Mouse (Mus musculus): ENCODE results near the gene Cx3cr1. TPM values are rescaled to one million over a fixed set of nuclear protein-coding genes. Genes with fewer than 3 reads are reported as not detected.

The Cx3cr1 gene
- total RNA-seq, 1 experiment from 2014 or later: 3.4 TPM

- ATAC-seq (replicated peaks in 1 of 2; ENCODE audit: insufficient read depth in 1 of 2, low FRiP score in 2 of 2, low TSS enrichment in 1 of 2, low read depth in 1 of 2, poor library complexity in 2 of 2, severe bottlenecking in 2 of 2): no peak
Measured at GRCm38 (mm10) chr9:120091086-120091485, 21.4 kb upstream of the Cx3cr1 start.

GRCm38 (mm10) chr9:120089125-120089524 lies 19.4 kb upstream of the Cx3cr1 start:
- ATAC-seq (replicated peaks in 1 of 2; ENCODE audit: insufficient read depth in 1 of 2, low FRiP score in 2 of 2, low TSS enrichment in 1 of 2, low read depth in 1 of 2, poor library complexity in 2 of 2, severe bottlenecking in 2 of 2): no peak

GRCm38 (mm10) chr9:120084406-120084805 lies 14.7 kb upstream of the Cx3cr1 start:
- ATAC-seq (replicated peaks in 1 of 2; ENCODE audit: insufficient read depth in 1 of 2, low FRiP score in 2 of 2, low TSS enrichment in 1 of 2, low read depth in 1 of 2, poor library complexity in 2 of 2, severe bottlenecking in 2 of 2): no peak

GRCm38 (mm10) chr9:120083158-120083894 lies 13.6 kb upstream of the Cx3cr1 start:
- ATAC-seq (replicated peaks in 1 of 2; ENCODE audit: insufficient read depth in 1 of 2, low FRiP score in 2 of 2, low TSS enrichment in 1 of 2, low read depth in 1 of 2, poor library complexity in 2 of 2, severe bottlenecking in 2 of 2): peak; percentile 27 to 48; a peak in 3 of 4 replicates

- ATAC-seq (replicated peaks in 1 of 2; ENCODE audit: insufficient read depth in 1 of 2, low FRiP score in 2 of 2, low TSS enrichment in 1 of 2, low read depth in 1 of 2, poor library complexity in 2 of 2, severe bottlenecking in 2 of 2): no peak
Measured at GRCm38 (mm10) chr9:120082691-120083090, 13.0 kb upstream of the Cx3cr1 start.

GRCm38 (mm10) chr9:120081967-120082366 lies 12.3 kb upstream of the Cx3cr1 start:
- ATAC-seq (replicated peaks in 1 of 2; ENCODE audit: insufficient read depth in 1 of 2, low FRiP score in 2 of 2, low TSS enrichment in 1 of 2, low read depth in 1 of 2, poor library complexity in 2 of 2, severe bottlenecking in 2 of 2): no peak

- no peak for ATAC-seq (replicated peaks in 1 of 2; ENCODE audit: insufficient read depth in 1 of 2, low FRiP score in 2 of 2, low TSS enrichment in 1 of 2, low read depth in 1 of 2, poor library complexity in 2 of 2, severe bottlenecking in 2 of 2)
Measured at GRCm38 (mm10) chr9:120081247-120081646, 11.6 kb upstream of the Cx3cr1 start.

GRCm38 (mm10) chr9:120080546-120081108 lies 10.9 kb upstream of the Cx3cr1 start:
- ATAC-seq (replicated peaks in 1 of 2; ENCODE audit: insufficient read depth in 1 of 2, low FRiP score in 2 of 2, low TSS enrichment in 1 of 2, low read depth in 1 of 2, poor library complexity in 2 of 2, severe bottlenecking in 2 of 2): no peak

- ATAC-seq (replicated peaks in 1 of 2; ENCODE audit: insufficient read depth in 1 of 2, low FRiP score in 2 of 2, low TSS enrichment in 1 of 2, low read depth in 1 of 2, poor library complexity in 2 of 2, severe bottlenecking in 2 of 2): no peak
Measured at GRCm38 (mm10) chr9:120079901-120080300, 10.2 kb upstream of the Cx3cr1 start.

- no peak for ATAC-seq (replicated peaks in 1 of 2; ENCODE audit: insufficient read depth in 1 of 2, low FRiP score in 2 of 2, low TSS enrichment in 1 of 2, low read depth in 1 of 2, poor library complexity in 2 of 2, severe bottlenecking in 2 of 2)
Measured at GRCm38 (mm10) chr9:120078241-120078640, 8.6 kb upstream of the Cx3cr1 start.

- no peak for ATAC-seq (replicated peaks in 1 of 2; ENCODE audit: insufficient read depth in 1 of 2, low FRiP score in 2 of 2, low TSS enrichment in 1 of 2, low read depth in 1 of 2, poor library complexity in 2 of 2, severe bottlenecking in 2 of 2)
Measured at GRCm38 (mm10) chr9:120074516-120074915, 4.8 kb upstream of the Cx3cr1 start.

GRCm38 (mm10) chr9:120073169-120073568 lies 3.5 kb upstream of the Cx3cr1 start:
- ATAC-seq (replicated peaks in 1 of 2; ENCODE audit: insufficient read depth in 1 of 2, low FRiP score in 2 of 2, low TSS enrichment in 1 of 2, low read depth in 1 of 2, poor library complexity in 2 of 2, severe bottlenecking in 2 of 2): peak; percentile 68 to 71; a peak in 2 of 4 replicates

- ATAC-seq (replicated peaks in 1 of 2; ENCODE audit: insufficient read depth in 1 of 2, low FRiP score in 2 of 2, low TSS enrichment in 1 of 2, low read depth in 1 of 2, poor library complexity in 2 of 2, severe bottlenecking in 2 of 2): no peak
Measured at GRCm38 (mm10) chr9:120071251-120071650, 1.6 kb upstream of the Cx3cr1 start.

GRCm38 (mm10) chr9:120068047-120068446 lies 1.6 kb downstream of the Cx3cr1 start:
- ATAC-seq (replicated peaks in 1 of 2; ENCODE audit: insufficient read depth in 1 of 2, low FRiP score in 2 of 2, low TSS enrichment in 1 of 2, low read depth in 1 of 2, poor library complexity in 2 of 2, severe bottlenecking in 2 of 2): peak; percentile 73 to 82

- ATAC-seq (replicated peaks in 1 of 2; ENCODE audit: insufficient read depth in 1 of 2, low FRiP score in 2 of 2, low TSS enrichment in 1 of 2, low read depth in 1 of 2, poor library complexity in 2 of 2, severe bottlenecking in 2 of 2): no peak
Measured at GRCm38 (mm10) chr9:120067609-120068008, 2.1 kb downstream of the Cx3cr1 start.

GRCm38 (mm10) chr9:120064317-120064716 lies 5.4 kb downstream of the Cx3cr1 start:
- ATAC-seq (replicated peaks in 1 of 2; ENCODE audit: insufficient read depth in 1 of 2, low FRiP score in 2 of 2, low TSS enrichment in 1 of 2, low read depth in 1 of 2, poor library complexity in 2 of 2, severe bottlenecking in 2 of 2): no peak

- ATAC-seq (replicated peaks in 1 of 2; ENCODE audit: insufficient read depth in 1 of 2, low FRiP score in 2 of 2, low TSS enrichment in 1 of 2, low read depth in 1 of 2, poor library complexity in 2 of 2, severe bottlenecking in 2 of 2): peak; percentile 47 to 50; a peak in 2 of 4 replicates
Measured at GRCm38 (mm10) chr9:120058730-120059129, 10.9 kb downstream of the Cx3cr1 start.

GRCm38 (mm10) chr9:120056201-120056600 lies 13.5 kb downstream of the Cx3cr1 start:
- no peak for ATAC-seq (replicated peaks in 1 of 2; ENCODE audit: insufficient read depth in 1 of 2, low FRiP score in 2 of 2, low TSS enrichment in 1 of 2, low read depth in 1 of 2, poor library complexity in 2 of 2, severe bottlenecking in 2 of 2)

All from hematopoietic stem cell, adult 5-6 weeks (primary cell).